Mouse (Mus musculus) MEL (cell line): ENCODE measurements around the gene Bcorl1. TPM values are rescaled to one million over a fixed set of nuclear protein-coding genes. Genes with fewer than 3 reads are reported as not detected.

Source experiments
- DNase-seq: peaks from one replicate; pipeline ENCODE4 v3.0.0; 2011; ENCODE audit warnings: low read depth, low spot score
- H3K27ac ChIP-seq: 2 replicates; pipeline ENCODE4 v1.5.1; 2012; ENCODE audit warnings: low read depth, mild to moderate bottlenecking, control low read depth, low read length, moderate library complexity; ENCODE audit not compliant: control insufficient read depth
- H3K27me3 ChIP-seq, 2 experiments: fragments of 150-350 bp in 1 of 2; sonication (generic) in 1 of 2; 2 replicates each; pipeline ENCODE4 v1.6.1; 2012; ENCODE audit warnings: low read length in 2 of 2, mild to moderate bottlenecking in 2 of 2, improper control_type of control experiment in 1 of 2, moderate library complexity in 1 of 2; ENCODE audit not compliant: insufficient read depth in 2 of 2, control insufficient read depth in 1 of 2
- H3K36me3 ChIP-seq, 2 experiments: 2 replicates each; pipeline ENCODE4 v1.6.1; 2012 to 2014; ENCODE audit warnings: low read length in 2 of 2, improper control_type of control experiment in 1 of 2, inconsistent platforms in 1 of 2, mild to moderate bottlenecking in 1 of 2; ENCODE audit not compliant: insufficient read depth in 2 of 2, control insufficient read depth in 1 of 2
- H3K4me1 ChIP-seq, 2 experiments: fragments of 150-350 bp in 1 of 2; sonication (generic) in 1 of 2; 2 replicates each; pipeline ENCODE4 v1.6.1; 2012; ENCODE audit warnings: low read length in 2 of 2, improper control_type of control experiment in 1 of 2, mild to moderate bottlenecking in 1 of 2; ENCODE audit not compliant: insufficient read depth in 2 of 2, control insufficient read depth in 1 of 2
- H3K4me3 ChIP-seq, 2 experiments: fragments of 150-350 bp in 1 of 2; sonication (generic) in 1 of 2; 2 replicates each; pipeline ENCODE4 v1.5.1; 2012; ENCODE audit warnings: low read depth in 2 of 2, low read length in 2 of 2, mild to moderate bottlenecking in 2 of 2, moderate library complexity in 2 of 2, control low read depth in 1 of 2, improper control_type of control experiment in 1 of 2; ENCODE audit not compliant: control insufficient read depth in 1 of 2, insufficient read depth in 1 of 2
- H3K79me2 ChIP-seq: 2 replicates; pipeline ENCODE4 v1.6.1; 2012; ENCODE audit warnings: mild to moderate bottlenecking, low read length, moderate library complexity; ENCODE audit not compliant: control insufficient read depth, poor library complexity, insufficient read depth
- H3K9ac ChIP-seq: 2 replicates; pipeline ENCODE4 v1.6.1; 2012; ENCODE audit warnings: low read depth, mild to moderate bottlenecking, control low read depth, low read length, moderate library complexity; ENCODE audit not compliant: control insufficient read depth, poor library complexity, severe bottlenecking
- H3K9me3 ChIP-seq: fragments of 150-350 bp; sonication (generic); replicated peaks from 2 replicates; pipeline ENCODE4 v1.6.1; 2012; ENCODE audit warnings: mild to moderate bottlenecking, low read length, improper control_type of control experiment, moderate library complexity; ENCODE audit not compliant: insufficient read depth
- BHLHE40 ChIP-seq: IDR thresholded peaks from 2 replicates; pipeline ENCODE4 v1.6.1; 2012; ENCODE audit warnings: low read depth, mild to moderate bottlenecking, inconsistent platforms, low read length, improper control_type of control experiment, borderline replicate concordance
- CTCF ChIP-seq, 3 experiments: IDR thresholded peaks in 2 of 3; conservative IDR thresholded peaks in 1 of 3; 2 replicates each; pipeline ENCODE4 v1.5.1; 2011 to 2012; ENCODE audit warnings: low read length in 3 of 3, low read depth in 2 of 3, mild to moderate bottlenecking in 2 of 3, improper control_type of control experiment in 1 of 3, inconsistent platforms in 1 of 3, mixed read lengths in 1 of 3, moderate library complexity in 1 of 3; ENCODE audit not compliant: control insufficient read depth in 1 of 3, insufficient read depth in 1 of 3, poor library complexity in 1 of 3, severe bottlenecking in 1 of 3
- ELF1 ChIP-seq: IDR thresholded peaks from 2 replicates; pipeline ENCODE4 v1.6.1; 2014; ENCODE audit warnings: low read depth, mild to moderate bottlenecking, inconsistent platforms, low read length, improper control_type of control experiment, moderate library complexity
- GABPA ChIP-seq: IDR thresholded peaks from 2 replicates; pipeline ENCODE4 v1.6.1; 2012; ENCODE audit warnings: low read depth, mild to moderate bottlenecking, inconsistent platforms, low read length, improper control_type of control experiment, moderate library complexity
- JUND ChIP-seq: IDR thresholded peaks from 2 replicates; pipeline ENCODE4 v1.6.1; 2011; ENCODE audit warnings: low read depth, mild to moderate bottlenecking, improper control_type of control experiment, low read length
- MAFK ChIP-seq: IDR thresholded peaks from 2 replicates; pipeline ENCODE4 v1.6.1; 2011; ENCODE audit warnings: low read depth, mild to moderate bottlenecking, low read length, improper control_type of control experiment, borderline replicate concordance
- MEF2A ChIP-seq: IDR thresholded peaks from 2 replicates; pipeline ENCODE4 v1.6.1; 2014; ENCODE audit warnings: low read depth, mild to moderate bottlenecking, inconsistent platforms, low read length, improper control_type of control experiment; ENCODE audit not compliant: poor library complexity, insufficient replicate concordance, severe bottlenecking; ENCODE audit errors: extremely low read depth
- NRF1 ChIP-seq: IDR thresholded peaks from 2 replicates; pipeline ENCODE4 v1.6.1; 2014; ENCODE audit warnings: low read depth, mild to moderate bottlenecking, inconsistent platforms, low read length, improper control_type of control experiment, moderate library complexity; ENCODE audit not compliant: poor library complexity, insufficient read depth, severe bottlenecking
- POLR2A ChIP-seq, 2 experiments: IDR thresholded peaks; 2 replicates each; pipeline ENCODE4 v1.6.1; 2011 to 2012; ENCODE audit warnings: low read length in 2 of 2, mild to moderate bottlenecking in 2 of 2, control low read depth in 1 of 2, improper control_type of control experiment in 1 of 2, low read depth in 1 of 2, moderate library complexity in 1 of 2; ENCODE audit not compliant: control insufficient read depth in 1 of 2, insufficient read depth in 1 of 2, poor library complexity in 1 of 2
- RAD21 ChIP-seq: IDR thresholded peaks from 2 replicates; pipeline ENCODE4 v1.6.1; 2011; ENCODE audit warnings: mild to moderate bottlenecking, low read depth, low read length, improper control_type of control experiment
- SMC3 ChIP-seq: IDR thresholded peaks from 2 replicates; pipeline ENCODE4 v1.6.1; 2011; ENCODE audit warnings: low read depth, low read length, improper control_type of control experiment
- TAL1 ChIP-seq: IDR thresholded peaks from 2 replicates; pipeline ENCODE4 v1.6.1; 2012; ENCODE audit warnings: mild to moderate bottlenecking, inconsistent platforms, low read length, moderate library complexity, mixed read lengths
- TBP ChIP-seq: IDR thresholded peaks from 2 replicates; pipeline ENCODE4 v1.8.0; 2011; ENCODE audit warnings: low read depth, low read length, improper control_type of control experiment
- TCF12 ChIP-seq: IDR thresholded peaks from 2 replicates; pipeline ENCODE4 v1.6.1; 2014; ENCODE audit warnings: low read depth, mild to moderate bottlenecking, inconsistent platforms, low read length, improper control_type of control experiment, moderate library complexity
- ZC3H11A ChIP-seq: IDR thresholded peaks from 2 replicates; pipeline ENCODE4 v1.6.1; 2012; ENCODE audit warnings: low read depth, mild to moderate bottlenecking, inconsistent platforms, low read length, improper control_type of control experiment
- ZKSCAN1 ChIP-seq: IDR thresholded peaks from 2 replicates; pipeline ENCODE4 v1.6.1; 2012; ENCODE audit warnings: low read depth, mild to moderate bottlenecking, inconsistent platforms, low read length, improper control_type of control experiment, moderate library complexity
- ZMIZ1 ChIP-seq: IDR thresholded peaks from 2 replicates; pipeline ENCODE4 v1.6.1; 2012; ENCODE audit warnings: low read depth, mild to moderate bottlenecking, inconsistent platforms, low read length, improper control_type of control experiment, moderate library complexity
- polyA plus RNA-seq, 2 experiments: library from polyadenylated mRNA; stranded (reverse) in 1 of 2; unstranded in 1 of 2; fragments of >175 nt in 1 of 2; fragments of >200 nt in 1 of 2; gene quantifications; 2 replicates each; pipeline versions ENCODE4 v1.2.1 to v1.2.4; 2012; ENCODE audit warnings: low replicate concordance in 2 of 2, low read depth in 1 of 2; ENCODE audit not compliant: insufficient read length in 2 of 2, insufficient read depth in 1 of 2, missing spikeins in 1 of 2
- total RNA-seq: library from RNA; depleted of rRNA; stranded (reverse); fragments of 300-350 nt; gene quantifications from 2 replicates; pipeline ENCODE4 v1.2.3, GENCODE M21; 2012; rRNA removed

The Bcorl1 gene
- total and polyA plus RNA-seq, 3 experiments, result 3.0 to 12.9 TPM; not detected in 1

DNA sequence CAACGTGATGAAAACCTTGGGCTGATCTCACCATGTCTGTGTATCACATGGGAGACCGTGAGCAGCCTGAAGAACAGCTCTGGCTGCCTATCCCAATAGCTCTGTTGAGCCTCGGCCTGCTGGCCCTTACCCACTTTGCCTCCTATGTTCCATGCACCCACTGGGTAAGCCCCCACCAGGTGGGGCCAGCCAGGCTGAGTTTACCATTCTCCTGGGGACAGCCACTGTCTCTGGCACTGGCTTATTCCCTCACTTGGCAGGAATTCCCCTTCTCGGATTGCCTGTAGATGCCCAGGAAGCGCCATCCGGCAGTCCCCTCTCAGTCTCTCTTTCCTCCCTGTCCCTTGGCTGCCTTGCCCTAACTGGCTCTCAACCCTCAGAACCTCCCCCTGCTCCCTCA lies 115.8 kb downstream of the Bcorl1 start:
- Histone ChIP-seq H3K27me3 (no peaks in the 10 kb centered on the region), H3K9ac (no peak overlapping the region), H3K4me1 (peaks cover 0 to 15% of the 10 kb centered on the region in 2 experiments; a peak in 2 of 4 replicates), H3K27ac (no peak overlapping the region), H3K9me3 (no peaks in the 10 kb centered on the region), H3K79me2 (peaks cover 17% of the 10 kb centered on the region), H3K36me3 (peaks cover 0 to 12% of the 10 kb centered on the region in 2 experiments; a peak in 2 of 4 replicates), H3K4me3 (no peak overlapping the region)
- TF ChIP-seq CTCF (IDR thresholded peaks at IDR 0.05 in 2 of 3, conservative IDR thresholded peaks at IDR 0.05 in 1 of 3; ENCODE audit: control insufficient read depth in 1 of 3, insufficient read depth in 1 of 3, low read depth in 2 of 3, low read length in 3 of 3, poor library complexity in 1 of 3, severe bottlenecking in 1 of 3) (no peak), SMC3 (no peak), ZC3H11A (no peak), TBP (no peak), MEF2A (no peak), JUND (no peak), BHLHE40 (no peak), NRF1 (no peak), ELF1 (no peak), ZMIZ1 (no peak), MAFK (no peak), TCF12 (no peak), TAL1 (no peak), GABPA (no peak), POLR2A (IDR thresholded peaks at IDR 0.05; ENCODE audit: control insufficient read depth in 1 of 2, insufficient read depth in 1 of 2, low read depth in 1 of 2, low read length in 2 of 2, poor library complexity in 1 of 2) (no peak), RAD21 (no peak), ZKSCAN1 (no peak)
- DNase-seq, result no peak

Other genes starting within 250 kb of the Bcorl1 start
- gene Xpnpep2, start 232.6 kb upstream of the Bcorl1 start, total RNA-seq, result 0.31 and 0.62 TPM in 2 replicates
- 1 to 10 TPM in 1 of 2 experiments, not detected in 1; 1.9 TPM for gene Xpnpep2, start 232.6 kb upstream of the Bcorl1 start, polyA plus RNA-seq
- gene Sash3, start 194.9 kb upstream of the Bcorl1 start, total RNA-seq, result 0.31 and 0.56 TPM in 2 replicates
- gene Sash3, start 194.9 kb upstream of the Bcorl1 start, polyA plus RNA-seq, result 1 to 10 TPM in 1 of 2 experiments, not detected in 1; 1.2 TPM
- 2.0 and 2.3 TPM in 2 replicates for gene Zdhhc9, start 132.5 kb upstream of the Bcorl1 start, total RNA-seq
- gene Zdhhc9, start 132.5 kb upstream of the Bcorl1 start, polyA plus RNA-seq, result 10 to 100 TPM in 1 of 2 experiments, 1 to 10 TPM in 1; 8.3 to 51.7 TPM
- 64.3 and 69.7 TPM in 2 replicates for gene Utp14a, start 84.5 kb upstream of the Bcorl1 start, total RNA-seq
- 10 to 100 TPM in 1 of 2 experiments, not detected in 1; 53.6 TPM for gene Utp14a, start 84.5 kb upstream of the Bcorl1 start, polyA plus RNA-seq
- gene Elf4, start 121.8 kb downstream of the Bcorl1 start, total RNA-seq, result 3.4 and 4.0 TPM in 2 replicates
- 10 to 100 TPM in 1 of 2 experiments, not detected in 1; 15.3 TPM for gene Elf4, start 121.8 kb downstream of the Bcorl1 start, polyA plus RNA-seq
- 69.1 and 76.1 TPM in 2 replicates for gene Aifm1, start 172.2 kb downstream of the Bcorl1 start, total RNA-seq
- 10 to 100 TPM in 1 of 2 experiments, not detected in 1; 99.1 TPM for gene Aifm1, start 172.2 kb downstream of the Bcorl1 start, polyA plus RNA-seq
- not detected in 2 replicates for gene Rab33a, start 177.9 kb downstream of the Bcorl1 start, total RNA-seq
- gene Rab33a, start 177.9 kb downstream of the Bcorl1 start, polyA plus RNA-seq, result under 1 TPM in 1 of 2 experiments, not detected in 1; 0.46 TPM